Mouse (Mus musculus) layer of hippocampus, adult 11-12 months (tissue): ENCODE results near the gene Gdnf.

Source experiments
- DNase-seq: peaks from one replicate; pipeline ENCODE4 v3.0.0; 2022; ENCODE audit warnings: low spot score

The Gdnf gene

DNA sequence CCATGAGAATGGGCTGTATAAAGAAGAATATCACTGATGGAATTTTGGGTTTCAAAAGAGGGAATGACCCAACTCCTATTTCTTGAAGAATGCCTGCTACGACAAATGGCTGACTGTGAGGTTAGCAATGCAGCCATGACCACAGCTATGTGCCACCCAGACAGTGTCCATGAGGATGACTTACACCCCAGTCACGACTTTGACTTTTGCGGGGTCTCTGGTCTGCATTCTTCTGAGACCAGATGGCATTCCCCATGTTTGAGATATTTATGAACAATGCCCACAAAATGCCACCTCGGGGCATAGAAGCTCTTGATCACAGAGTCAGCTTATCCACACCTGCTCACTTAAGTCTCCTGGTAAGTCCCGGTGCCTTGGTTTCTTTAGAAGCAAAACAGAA is 52.2 kb downstream of the Gdnf start:
- no peak for DNase-seq

DNA sequence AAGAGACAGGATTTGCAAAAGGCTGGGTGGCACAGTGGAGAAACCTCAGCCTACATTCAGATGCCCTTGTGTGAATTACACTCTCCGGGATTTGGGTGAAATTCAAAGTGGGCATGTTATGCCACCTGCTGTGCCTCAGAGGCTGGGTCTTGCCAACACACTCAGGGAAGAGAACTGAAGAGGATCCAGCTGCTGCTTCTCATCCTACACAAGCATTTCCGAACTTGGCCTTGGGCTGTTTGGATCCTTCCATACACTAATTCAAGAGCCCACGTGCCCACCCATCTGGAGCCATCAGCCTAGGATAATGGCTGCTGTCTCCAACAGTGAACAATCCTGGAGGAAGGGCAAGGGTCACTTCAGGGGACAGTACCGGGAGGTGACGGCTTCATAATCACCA is 52.7 kb downstream of the Gdnf start:
- DNase-seq = no peak

DNA sequence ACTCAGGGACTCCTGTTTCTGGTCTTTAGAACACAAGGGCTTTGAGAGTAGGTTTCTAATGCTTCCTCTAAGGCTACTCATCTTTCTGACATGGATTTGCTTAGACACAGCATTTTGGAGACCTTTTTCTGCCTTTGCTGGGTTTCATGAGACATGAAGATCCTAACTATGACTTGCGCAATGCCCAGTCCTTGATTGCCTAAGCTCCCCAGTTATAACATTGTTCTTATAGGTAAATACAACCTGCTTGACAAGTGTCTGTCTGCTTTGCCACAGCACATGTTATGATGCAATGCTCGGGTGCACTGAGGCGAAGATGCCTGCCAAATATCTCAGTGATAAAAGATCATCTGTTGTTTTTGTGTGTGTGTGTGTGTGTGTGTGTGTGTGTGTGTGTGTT is 54.7 kb downstream of the Gdnf start:
- DNase-seq = no peak

DNA sequence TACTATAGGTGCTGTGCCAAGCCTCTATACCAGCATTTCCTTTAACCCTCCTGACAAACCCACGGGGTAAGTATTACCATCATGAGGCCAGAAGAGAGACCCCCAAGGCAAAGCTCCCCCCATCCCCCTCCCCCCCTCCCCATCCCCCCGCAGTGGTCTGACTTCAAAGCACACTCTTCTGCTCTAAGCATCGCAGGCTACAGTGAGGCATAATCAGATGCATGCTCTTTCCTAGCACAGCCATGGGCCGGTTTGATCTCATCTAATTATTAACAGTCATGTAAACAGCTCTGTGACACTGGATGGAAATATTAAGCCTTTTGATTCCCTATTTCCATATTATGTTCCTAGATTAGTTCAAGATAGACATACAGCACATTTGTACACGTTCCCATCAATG is 61.8 kb downstream of the Gdnf start:
- DNase-seq = no peak

DNA sequence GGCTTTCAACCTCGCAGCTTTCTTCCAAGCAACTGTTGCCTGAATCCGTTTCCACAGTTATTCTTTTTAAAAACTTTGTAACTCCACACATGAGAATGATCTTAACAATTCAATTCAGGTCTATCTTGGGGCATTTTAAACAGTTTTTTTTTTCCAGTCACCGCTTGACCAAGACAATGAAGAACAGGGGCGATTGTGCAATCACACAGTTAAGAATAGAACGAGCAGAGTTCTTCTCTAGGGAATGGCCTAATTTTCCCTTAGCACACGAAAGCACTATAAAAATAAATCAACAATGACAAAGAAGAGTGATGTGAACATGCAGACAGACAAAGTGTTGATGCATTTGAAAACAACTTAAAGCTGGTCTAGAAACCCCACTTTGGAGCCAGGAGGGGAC is 65.2 kb downstream of the Gdnf start:
- DNase-seq = no peak

DNA sequence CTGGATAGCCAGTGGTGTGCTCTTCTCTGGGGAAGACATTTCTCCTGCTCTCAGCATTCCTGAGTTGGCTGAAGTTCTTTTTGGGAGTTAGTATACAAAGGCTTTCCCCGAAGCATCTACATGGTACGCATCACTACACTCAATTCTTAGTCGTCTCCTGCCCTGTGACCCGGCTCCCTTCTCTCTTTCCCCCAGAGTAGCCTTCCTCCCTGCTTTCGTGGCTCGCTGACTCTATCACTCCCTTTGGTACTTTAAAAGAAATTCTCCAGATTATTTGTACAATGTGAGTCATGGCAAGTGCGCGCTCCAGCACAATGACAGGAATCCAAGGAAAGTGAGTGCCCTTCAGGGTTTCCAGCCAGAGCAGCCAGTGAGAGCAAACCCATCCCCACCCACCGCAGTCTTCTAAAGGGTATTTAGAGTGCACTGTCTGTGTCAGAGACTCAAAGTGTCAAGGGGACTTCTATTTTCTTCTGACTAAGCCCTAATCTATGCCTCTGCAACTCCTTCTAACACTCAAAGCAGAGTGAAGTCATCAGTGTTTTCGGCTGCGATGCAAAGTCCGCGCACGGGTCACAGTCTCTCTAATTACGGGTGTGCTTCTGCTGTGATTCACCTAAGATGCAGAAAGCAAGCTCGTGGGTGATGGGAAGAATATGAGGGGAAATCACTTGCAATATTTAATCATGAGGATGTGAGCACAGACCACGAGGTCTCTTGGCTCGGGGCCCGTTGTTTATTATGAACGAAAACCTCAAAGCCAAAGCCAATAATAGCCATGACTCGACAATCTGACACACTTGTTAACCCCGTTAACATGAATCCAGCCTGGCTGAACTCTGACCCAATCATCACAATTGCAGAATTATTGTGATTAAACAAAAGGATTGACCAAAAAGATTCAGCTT is 67.2 kb downstream of the Gdnf start:
- no peak for DNase-seq

DNA sequence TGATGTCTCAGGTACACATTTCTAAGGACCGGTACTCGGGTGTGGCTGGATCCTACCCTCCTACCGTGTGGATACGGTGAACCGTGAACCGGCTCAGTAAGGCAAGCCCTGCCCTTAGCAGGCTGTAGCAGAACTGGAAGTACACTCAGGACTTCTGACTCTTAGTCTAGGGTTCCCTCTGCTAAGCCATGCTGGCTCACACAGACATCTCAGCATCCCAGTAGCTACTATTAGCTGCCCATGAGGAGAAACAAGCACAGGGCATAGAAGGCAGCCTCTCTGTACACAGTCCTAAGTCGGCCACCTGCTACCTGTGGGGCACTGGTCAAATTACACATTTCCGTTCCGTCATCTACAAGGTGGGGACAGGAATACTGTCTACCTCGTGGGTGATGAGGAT is 68.2 kb downstream of the Gdnf start:
- no peak for DNase-seq

DNA sequence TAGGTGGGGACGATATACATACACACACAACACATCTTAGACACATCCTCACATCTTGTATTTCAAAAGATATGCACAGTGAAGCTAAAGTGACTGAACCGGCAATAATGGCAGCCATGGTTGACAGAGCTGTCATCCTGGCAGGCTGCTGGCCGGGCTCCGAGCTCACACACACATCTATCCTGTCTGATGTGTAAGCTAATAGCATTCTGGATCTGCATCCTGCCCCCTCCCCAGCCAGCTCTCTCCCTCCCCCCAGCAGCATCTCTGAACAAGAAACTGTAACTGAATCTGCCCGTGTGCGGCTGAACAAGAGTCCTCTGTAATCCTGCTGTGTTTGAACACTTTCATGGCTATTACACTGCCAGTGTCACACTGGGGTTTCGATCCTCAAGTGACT is 69.3 kb downstream of the Gdnf start:
- no peak for DNase-seq

DNA sequence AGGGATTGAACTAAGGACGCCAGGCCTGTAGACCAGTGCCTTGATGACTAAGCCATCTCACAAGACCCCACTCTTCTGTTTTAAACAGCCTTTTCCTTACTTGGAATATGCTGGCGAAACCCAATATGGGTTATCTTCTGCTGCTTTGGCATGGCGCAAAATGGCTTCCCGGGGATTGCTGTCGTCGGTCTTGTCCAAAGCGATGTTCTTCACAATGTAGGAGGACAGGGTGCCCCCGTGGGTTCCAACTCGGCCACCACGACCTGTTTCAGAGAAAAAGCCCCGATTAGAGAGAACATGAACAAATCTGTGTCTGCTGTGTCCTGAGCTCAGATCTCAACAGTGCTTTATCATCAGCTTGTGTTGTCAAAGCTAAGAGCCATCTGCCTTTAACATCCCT is 73.5 kb downstream of the Gdnf start:
- no peak for DNase-seq

DNA sequence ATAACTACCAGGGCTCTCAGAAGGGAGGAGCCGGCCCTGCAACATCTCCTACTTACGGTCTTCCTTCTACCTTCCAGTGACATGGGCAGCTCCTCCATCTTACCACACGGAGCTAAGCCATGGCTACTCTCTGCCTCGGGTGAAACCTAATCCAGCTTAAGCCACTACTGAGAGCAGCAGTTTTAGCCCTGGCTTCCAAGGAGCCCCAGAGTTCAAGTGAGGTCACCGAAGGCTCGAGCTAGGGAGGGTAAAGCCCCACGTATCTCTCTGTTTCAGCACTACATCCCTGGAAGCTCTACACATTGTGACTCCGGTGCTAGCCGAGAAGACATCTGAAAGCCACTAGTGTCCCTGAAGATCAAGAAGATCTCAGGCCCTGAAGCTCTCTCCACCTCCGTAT is 74.5 kb downstream of the Gdnf start:
- DNase-seq = no peak

DNA sequence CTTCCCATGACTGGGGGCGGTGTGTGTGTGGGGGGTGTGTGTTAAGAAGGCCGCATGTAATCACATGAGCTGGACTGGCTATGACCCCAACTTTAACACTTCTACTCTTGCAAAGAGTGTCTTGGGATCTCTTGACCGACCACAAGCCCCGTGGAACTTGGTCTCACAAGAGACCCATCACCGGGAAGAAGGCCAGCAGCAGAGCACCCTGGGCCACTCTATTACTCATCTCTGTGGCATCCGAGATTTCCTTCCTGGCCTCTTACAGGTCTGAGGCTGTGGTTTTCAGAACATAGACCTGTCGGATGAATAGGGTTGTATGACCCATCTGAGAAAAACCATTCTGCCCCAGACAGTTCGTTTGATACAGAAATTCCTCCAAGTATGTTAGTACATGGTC is 75.9 kb downstream of the Gdnf start:
- DNase-seq = no peak
